Mouse (Mus musculus) lung, postnatal 0 days (tissue): ENCODE results near the gene Mthfs. TPM values are rescaled to one million over a fixed set of nuclear protein-coding genes. Genes with fewer than 3 reads are reported as not detected.
A peak's percentile ranks its signal among the peaks of the same experiment; 100 is the strongest.
"Not testable (repeated sequence)": the region's sequence is repeated elsewhere in the genome, so short reads cannot be mapped to it uniquely, and the experiment has no call there.

ENCODE experiments used
- ATAC-seq: fragments of 200-750 bp; cut with Nextera tagmentation; 2 replicates; pipeline ENCODE4 v1.8.0; 2017; ENCODE audit warnings: moderate library complexity
- DNase-seq: peaks from one replicate; pipeline ENCODE4 v3.0.0-alpha.2; 2016; ENCODE audit warnings: low spot score
- H3K27ac ChIP-seq: fragments of 300-500 bp; sonication (generic); 2 replicates; pipeline ENCODE4 v1.5.1; 2014; ENCODE audit warnings: antibody characterized with exemption, mild to moderate bottlenecking, low read length, mixed read lengths
- H3K27me3 ChIP-seq: fragments of 300-500 bp; sonication (generic); replicated peaks from 2 replicates; pipeline ENCODE4 v1.6.1; 2014; ENCODE audit warnings: low read length, mixed read lengths; ENCODE audit not compliant: insufficient read depth
- H3K36me3 ChIP-seq: fragments of 300-500 bp; sonication (generic); 2 replicates; pipeline ENCODE4 v1.6.1; 2014; ENCODE audit warnings: low read length, mixed read lengths; ENCODE audit not compliant: insufficient read depth
- H3K4me1 ChIP-seq: fragments of 300-500 bp; sonication (generic); 2 replicates; pipeline ENCODE4 v1.6.1; 2014; ENCODE audit warnings: antibody characterized with exemption, low read depth, low read length, mixed read lengths; ENCODE audit not compliant: insufficient read depth
- H3K4me2 ChIP-seq: fragments of 300-500 bp; sonication (generic); replicated peaks from 2 replicates; pipeline ENCODE4 v1.6.1; 2014; ENCODE audit warnings: low read depth, mild to moderate bottlenecking, low read length, moderate library complexity, mixed read lengths
- H3K4me3 ChIP-seq: fragments of 300-500 bp; sonication (generic); 2 replicates; pipeline ENCODE4 v1.5.1; 2014; ENCODE audit warnings: low read depth, low read length
- H3K9ac ChIP-seq: fragments of 300-500 bp; sonication (generic); replicated peaks from 2 replicates; pipeline ENCODE4 v1.6.1; 2014; ENCODE audit warnings: low read depth, mild to moderate bottlenecking
- H3K9me3 ChIP-seq: fragments of 300-500 bp; sonication (generic); 2 replicates; pipeline ENCODE4 v1.6.1; 2016; ENCODE audit warnings: low read length, mixed read lengths
- CTCF ChIP-seq: IDR thresholded peaks from 2 replicates; pipeline ENCODE4 v1.5.1; 2016; ENCODE audit warnings: antibody characterized with exemption, mild to moderate bottlenecking
- EP300 ChIP-seq: IDR thresholded peaks from 2 replicates; pipeline ENCODE4 v1.6.1; 2016; ENCODE audit warnings: antibody characterized with exemption, mild to moderate bottlenecking, control low read depth
- WGBS: fragments of 180-500 bp; shearing (Covaris S2); extraction: QIAGEN DNeasy Blood & Tissue Kit; methylation state at CpG from one replicate; pipeline ENCODE4 v1.1.7; 2014; 5-methylcytosine and 5-hydroxymethylcytosine counted together
- polyA plus RNA-seq: library from polyadenylated mRNA; unstranded; fragments of >200 nt; fragmentation: Nextera tagmentation; extraction: Ambion mirVana; gene quantifications from 2 replicates; pipeline ENCODE4 v1.2.1, GENCODE M21; 2015

Mthfs gene
- 38.3 and 42.6 TPM in 2 replicates for polyA plus RNA-seq

GRCm38 (mm10) chr9:89210353-89211064 lies at the start of gene Mthfs:
Gene Mthfs, plus strand, starts transcription at chr9:89210676.
- peak within 1 kb of the TSS; percentile 41; the same call in 1 of the 2 replicates for H3K4me2 ChIP-seq
- not testable (repeated sequence) for H3K9me3 ChIP-seq, H3K9ac ChIP-seq, H3K27me3 ChIP-seq, H3K36me3 ChIP-seq, H3K4me1 ChIP-seq, H3K27ac ChIP-seq
- DNase-seq (peak; percentile 9), ATAC-seq (peak; percentile 58)
- H3K4me3 ChIP-seq: peak within 1 kb of the TSS; percentile 24
- peak; percentile 38 for TF ChIP-seq CTCF
- 18% methylated on average over 9 of the region's 12 CpGs for WGBS

DNA sequence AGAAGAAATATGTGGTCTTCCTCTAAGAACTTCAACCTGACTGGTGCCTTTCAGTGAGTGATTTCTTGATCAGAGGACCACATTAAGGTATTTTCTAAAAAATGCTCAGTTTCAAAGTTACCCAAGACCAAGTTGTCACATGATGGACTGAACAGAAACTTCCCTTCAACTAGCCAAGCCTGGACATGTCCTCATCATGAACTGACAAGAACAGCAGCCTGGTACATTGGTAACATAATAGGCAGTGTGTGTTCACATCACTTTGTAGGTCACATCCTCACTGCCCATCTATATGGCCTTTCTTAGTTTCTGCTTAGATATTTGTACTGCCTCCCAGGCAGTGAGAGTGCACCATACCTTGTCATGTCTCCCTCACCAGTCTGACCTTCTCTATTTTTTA lies 37.9 kb upstream of the Mthfs start:
- H3K4me1 ChIP-seq, ATAC-seq, H3K9me3 ChIP-seq, H3K36me3 ChIP-seq, H3K27ac ChIP-seq, DNase-seq, H3K4me2 ChIP-seq, H3K4me3 ChIP-seq, H3K27me3 ChIP-seq, H3K9ac ChIP-seq: not testable (repeated sequence)

- not testable (repeated sequence) for H3K27me3 ChIP-seq, H3K27ac ChIP-seq, H3K9me3 ChIP-seq, H3K4me3 ChIP-seq, H3K9ac ChIP-seq, H3K36me3 ChIP-seq, H3K4me1 ChIP-seq, H3K4me2 ChIP-seq, ATAC-seq
- DNase-seq: peak; percentile 4
- peak; percentile 62 for TF ChIP-seq CTCF
- WGBS: 31% methylated on average over 2 of the region's 3 CpGs
Measured at GRCm38 (mm10) chr9:89178833-89179232, 31.6 kb upstream of the Mthfs start.

DNA sequence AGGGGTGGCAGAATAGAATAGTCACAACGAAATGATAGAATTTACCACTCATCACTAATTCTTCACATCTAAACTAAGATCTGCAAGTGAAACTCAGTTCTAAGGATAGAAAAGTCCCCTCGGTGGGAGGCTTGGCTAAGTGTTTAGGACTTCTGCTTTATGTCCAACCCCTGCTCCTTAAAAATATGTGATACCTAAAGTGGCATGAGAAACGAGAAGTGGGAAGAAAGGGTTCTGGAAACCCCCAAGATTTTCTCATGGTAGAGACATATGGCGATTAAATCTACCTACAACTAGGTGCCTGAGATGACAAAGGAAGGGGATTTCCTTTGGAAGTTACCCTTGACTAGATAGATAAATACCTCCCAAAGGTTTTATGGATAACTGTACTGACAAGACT lies 31.0 kb upstream of the Mthfs start:
- DNase-seq, H3K4me2 ChIP-seq, H3K4me3 ChIP-seq, H3K36me3 ChIP-seq, H3K9ac ChIP-seq, H3K27ac ChIP-seq, H3K4me1 ChIP-seq, H3K27me3 ChIP-seq, H3K9me3 ChIP-seq, ATAC-seq: not testable (repeated sequence)
- 70% methylated on average over 2 of the region's 4 CpGs for WGBS

DNA sequence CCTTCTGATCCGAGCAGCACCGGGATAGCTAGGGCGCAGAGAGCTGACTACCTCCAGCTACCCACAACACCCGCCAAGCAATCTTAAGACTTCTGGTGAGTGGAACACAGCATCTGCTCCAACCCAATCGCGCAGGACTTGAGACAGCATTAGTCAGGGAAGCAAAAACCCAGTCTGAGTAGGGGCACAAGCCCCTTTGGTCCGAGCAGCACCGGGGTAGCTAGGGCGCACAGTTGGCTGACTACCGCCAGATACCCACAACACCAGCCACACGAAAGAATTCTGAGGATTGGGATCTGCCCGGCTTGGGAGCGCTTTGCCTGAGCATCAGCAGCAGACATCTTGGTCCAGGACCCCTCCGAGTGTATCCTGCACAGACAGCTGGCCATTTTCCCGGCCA lies 23.5 kb upstream of the Mthfs start:
- not testable (repeated sequence) for H3K4me2 ChIP-seq, H3K36me3 ChIP-seq, H3K4me1 ChIP-seq, H3K9ac ChIP-seq, H3K27ac ChIP-seq, H3K9me3 ChIP-seq, ATAC-seq, H3K4me3 ChIP-seq, H3K27me3 ChIP-seq, DNase-seq
- 81% methylated on average over 15 of the region's 15 CpGs for WGBS

DNA sequence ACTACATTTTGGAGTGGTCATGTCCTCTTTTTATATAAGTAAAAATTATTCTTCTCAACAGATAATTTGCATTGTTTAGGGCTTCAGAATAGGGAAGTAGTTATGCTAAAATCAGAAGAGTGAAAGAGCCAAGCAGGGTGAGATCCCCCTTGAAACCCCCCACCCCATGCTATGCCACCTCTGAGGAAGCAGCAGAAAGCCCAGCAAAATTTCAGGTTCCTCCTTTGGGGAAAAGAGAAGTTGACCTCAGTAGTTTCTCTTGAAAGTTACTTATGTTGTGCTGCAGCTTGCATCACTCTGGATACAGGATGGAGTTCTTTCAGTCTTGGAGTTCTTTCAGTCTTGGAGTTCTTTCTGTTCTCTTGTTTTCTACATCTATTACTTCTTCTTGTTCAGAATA lies 15.0 kb upstream of the Mthfs start:
- H3K27ac ChIP-seq, ATAC-seq, H3K4me1 ChIP-seq, H3K4me2 ChIP-seq, H3K27me3 ChIP-seq, H3K9me3 ChIP-seq, H3K9ac ChIP-seq, H3K36me3 ChIP-seq, H3K4me3 ChIP-seq, DNase-seq: not testable (repeated sequence)

- not testable (repeated sequence) for H3K27ac ChIP-seq, H3K36me3 ChIP-seq, H3K4me3 ChIP-seq, H3K4me2 ChIP-seq, H3K4me1 ChIP-seq, H3K9me3 ChIP-seq, H3K27me3 ChIP-seq, H3K9ac ChIP-seq
- WGBS: 64% methylated on average over 1 of the region's 1 CpGs
- peak; percentile 56 for TF ChIP-seq EP300
- peak; percentile 93 for ATAC-seq
- peak; percentile 77 for DNase-seq
Measured at GRCm38 (mm10) chr9:89197509-89197908, 13.0 kb upstream of the Mthfs start.

GRCm38 (mm10) chr9:89198349-89198748 lies 12.1 kb upstream of the Mthfs start:
- H3K36me3 ChIP-seq, H3K9me3 ChIP-seq, ATAC-seq, H3K4me3 ChIP-seq, H3K9ac ChIP-seq, H3K27me3 ChIP-seq, H3K4me2 ChIP-seq, H3K27ac ChIP-seq, DNase-seq, H3K4me1 ChIP-seq: not testable (repeated sequence)
- 47% methylated on average over 3 of the region's 3 CpGs for WGBS

DNA sequence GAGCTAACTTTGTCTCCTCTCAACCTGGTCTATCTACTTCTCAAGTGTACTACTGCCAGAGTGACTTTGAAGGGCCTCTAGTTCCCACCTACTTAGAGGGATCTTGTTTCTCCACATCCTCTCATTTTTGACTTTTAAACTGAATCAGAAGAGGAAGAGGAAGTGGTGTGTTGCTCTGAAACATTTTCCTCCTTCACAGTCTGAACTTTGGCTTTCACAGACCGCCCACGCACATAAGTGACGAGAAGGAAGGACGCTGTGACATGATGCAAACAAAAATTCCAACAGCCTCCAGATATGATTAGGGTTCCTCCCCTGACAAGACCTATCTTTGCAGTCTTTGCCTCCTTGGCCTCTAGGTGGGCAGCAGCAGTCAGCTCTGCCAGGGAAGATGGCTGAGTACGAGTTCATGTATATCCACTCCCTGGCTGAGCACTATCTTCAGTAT lies 11.5 kb upstream of the Mthfs start, which contains the start of the genes Bcl2a1b and Gm29094:
Gene Bcl2a1b (plus strand): TSS at position 241 of the 448 bp plus-strand sequence.
Gene Gm29094 (plus strand): TSS at position 411 of the 448 bp plus-strand sequence.
- not testable (repeated sequence) for H3K4me2 ChIP-seq, H3K4me3 ChIP-seq, H3K4me1 ChIP-seq, H3K9me3 ChIP-seq, H3K27me3 ChIP-seq, H3K9ac ChIP-seq, H3K36me3 ChIP-seq, H3K27ac ChIP-seq
- DNase-seq: peak; percentile 4
- peak; percentile 57 for ATAC-seq
- WGBS: 31% methylated on average over 5 of the region's 5 CpGs
